Mouse (Mus musculus): Measurements from ENCODE around the gene Ncapg. TPM values are rescaled to one million over a fixed set of nuclear protein-coding genes. Genes with fewer than 3 reads are reported as not detected.

Ncapg gene
- polyA plus RNA-seq, 1 experiment from 2014 or later: 71.5 TPM

- no peaks in the 10 kb centered on the region for H3K27me3 ChIP-seq (replicated peaks; ENCODE audit: low read depth, poor library complexity, severe bottlenecking)
- H3K4me3 ChIP-seq: no peak overlapping the region
- 91% methylated on average over 6 of the region's 6 CpGs for WGBS
- peaks cover 3% of the 10 kb centered on the region; the same call in 1 of the 2 replicates for H3K36me3 ChIP-seq (replicated peaks)
- no peak overlapping the region for H3K27ac ChIP-seq (replicated peaks)
- no peaks in the 10 kb centered on the region for H3K9me3 ChIP-seq
- no peaks in the 10 kb centered on the region for H3K4me1 ChIP-seq
- DNase-seq (ENCODE audit: low spot score): no peak
Observed at GRCm38 (mm10) chr5:45718848-45719488, 49.2 kb downstream of the Ncapg start.

- WGBS: 85% methylated on average over 2 of the region's 2 CpGs
- H3K4me3 ChIP-seq: no peak overlapping the region
- DNase-seq (ENCODE audit: low spot score): no peak
- no peaks in the 10 kb centered on the region for H3K4me1 ChIP-seq
- no peaks in the 10 kb centered on the region for H3K27me3 ChIP-seq (replicated peaks; ENCODE audit: low read depth, poor library complexity, severe bottlenecking)
- no peak overlapping the region for H3K27ac ChIP-seq (replicated peaks)
- no peaks in the 10 kb centered on the region for H3K9me3 ChIP-seq
- peaks cover 19% of the 10 kb centered on the region for H3K36me3 ChIP-seq (replicated peaks)
Observed at GRCm38 (mm10) chr5:45733751-45734150, 64.0 kb downstream of the Ncapg start.

DNA sequence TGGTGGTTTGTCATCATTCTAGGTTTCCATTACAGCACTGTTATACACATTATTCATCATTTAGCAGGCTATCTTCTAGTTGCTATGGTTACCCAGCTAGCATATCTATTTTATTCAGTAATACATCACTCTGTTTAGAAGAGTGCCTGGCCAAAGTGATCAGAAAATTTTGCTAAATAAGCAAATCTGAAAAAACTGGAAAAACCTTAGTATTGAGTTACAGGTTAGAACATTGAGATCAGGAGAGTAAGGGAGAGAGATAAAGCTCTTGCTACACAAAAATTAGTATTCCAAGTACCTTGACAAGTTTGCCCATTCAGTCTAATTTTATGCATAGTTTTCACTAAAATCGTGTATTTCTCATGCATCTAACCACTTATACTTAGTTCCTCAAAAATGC lies 68.2 kb downstream of the Ncapg start:
- H3K4me1 ChIP-seq: no peaks in the 10 kb centered on the region
- DNase-seq (ENCODE audit: low spot score): no peak
- H3K4me3 ChIP-seq: no peak overlapping the region
- H3K27me3 ChIP-seq (replicated peaks; ENCODE audit: low read depth, poor library complexity, severe bottlenecking): no peaks in the 10 kb centered on the region
- no peaks in the 10 kb centered on the region for H3K9me3 ChIP-seq
- 100% methylated on average over 1 of the region's 1 CpGs for WGBS
- peaks cover 32% of the 10 kb centered on the region for H3K36me3 ChIP-seq (replicated peaks)
- no peak overlapping the region for H3K27ac ChIP-seq (replicated peaks)

Other genes with a start within 250 kb of the Ncapg start
- gene Qdpr, start 219.7 kb upstream of the Ncapg start, polyA plus RNA-seq (2016; fragmentation: Nextera tagmentation; extraction: Ambion mirVana): 127 and 130 TPM in 2 replicates
- not detected in 2 replicates for gene Clrn2, start 216.2 kb upstream of the Ncapg start, polyA plus RNA-seq (2016; fragmentation: Nextera tagmentation; extraction: Ambion mirVana)
- gene Lap3, start 176.5 kb upstream of the Ncapg start, polyA plus RNA-seq (2016; fragmentation: Nextera tagmentation; extraction: Ambion mirVana): 112 and 115 TPM in 2 replicates
- gene Med28, start 149.7 kb upstream of the Ncapg start, polyA plus RNA-seq (2016; fragmentation: Nextera tagmentation; extraction: Ambion mirVana): 296 and 298 TPM in 2 replicates
- gene Fam184b, start 30.3 kb upstream of the Ncapg start, polyA plus RNA-seq (2016; fragmentation: Nextera tagmentation; extraction: Ambion mirVana): 0.62 and 0.67 TPM in 2 replicates
- gene Lcorl, start 187.7 kb downstream of the Ncapg start, polyA plus RNA-seq (2016; fragmentation: Nextera tagmentation; extraction: Ambion mirVana): 26.2 and 29.2 TPM in 2 replicates